Mouse (Mus musculus) thymus, postnatal 36 days (tissue): ENCODE measurements around the gene Acadvl.

Experiments used
- DNase-seq, 2 experiments: peaks; one replicate each; pipeline ENCODE4 v3.0.0; 2022; ENCODE audit warnings: mixed read lengths in 2 of 2

The Acadvl gene

DNA sequence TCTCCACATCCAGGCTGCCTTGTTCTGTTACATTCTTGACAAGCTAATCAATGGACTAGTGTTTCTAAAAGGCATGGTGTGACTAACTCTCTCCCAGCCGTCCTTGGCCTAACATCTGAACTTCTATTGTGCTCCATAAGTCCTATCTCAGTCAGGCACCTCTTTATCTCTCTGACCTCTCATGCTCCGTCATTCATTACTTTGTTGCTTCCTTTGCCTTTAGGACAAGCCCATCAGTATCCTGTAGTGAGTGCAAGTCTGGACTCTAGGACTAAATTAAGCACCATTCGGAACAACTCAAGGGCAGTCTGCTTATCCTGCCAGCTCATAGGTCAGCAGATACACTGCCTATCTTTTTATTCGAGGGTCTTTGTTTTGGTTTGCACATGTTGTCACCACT, 38.9 kb downstream of the Acadvl start:
- no peak for DNase-seq

DNA sequence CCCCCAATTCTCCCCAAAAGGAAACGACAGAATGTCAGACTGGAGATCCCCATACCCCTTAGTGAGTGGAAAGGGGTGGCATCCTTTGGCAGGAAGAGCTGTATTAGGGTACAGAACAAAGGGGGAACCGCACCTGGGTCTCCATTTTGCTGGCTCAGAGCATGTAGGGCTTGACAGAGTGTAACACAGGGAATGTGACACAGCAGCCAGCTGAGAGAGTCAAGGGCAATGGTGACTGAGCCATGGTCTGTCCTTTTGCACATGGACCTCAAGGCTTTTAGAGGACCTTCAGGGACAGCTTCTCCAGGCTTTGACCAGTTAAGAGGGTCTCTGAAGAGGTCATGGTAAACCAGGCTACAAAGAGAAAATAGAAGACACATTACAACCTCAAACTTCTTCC, 40.3 kb downstream of the Acadvl start:
- no peak for DNase-seq

DNA sequence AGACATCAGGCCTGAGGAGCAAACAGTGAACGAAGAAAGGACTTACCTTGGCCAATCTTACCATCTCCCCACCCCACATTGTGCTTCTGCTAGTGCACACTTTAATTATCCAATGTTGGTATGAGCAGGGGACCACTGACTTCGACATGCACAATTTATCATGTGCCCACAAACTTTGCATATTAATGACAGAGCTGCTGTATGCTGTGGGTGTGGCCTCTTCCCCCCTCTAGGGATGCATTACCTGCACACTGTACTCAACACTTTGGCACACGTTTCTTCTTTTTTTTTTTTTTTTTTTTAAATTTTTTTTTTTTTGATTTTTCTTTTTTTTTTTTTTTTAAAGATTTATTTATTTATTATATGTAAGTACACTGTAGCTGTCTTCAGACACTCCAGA, 44.4 kb downstream of the Acadvl start:
- no peak for DNase-seq

DNA sequence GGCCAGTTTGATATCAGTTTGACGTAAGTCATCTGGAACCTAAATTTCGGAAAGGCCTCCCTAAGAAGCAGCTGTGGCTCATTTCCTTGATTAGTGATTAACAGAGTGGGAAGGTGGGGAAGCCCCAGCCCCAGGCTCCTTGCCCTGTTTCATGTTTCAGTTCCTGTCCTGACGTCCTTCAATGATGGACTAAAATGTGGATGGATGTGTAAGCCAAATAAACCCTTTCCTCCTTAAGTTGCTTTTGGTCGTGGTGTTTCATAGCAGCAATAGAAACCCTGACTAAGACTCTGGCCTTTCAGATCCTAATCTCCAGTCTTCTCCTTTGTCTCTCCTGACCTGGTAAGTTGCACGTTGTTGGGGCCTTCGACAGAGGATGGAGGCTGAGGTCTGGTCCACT, 45.0 kb downstream of the Acadvl start:
- DNase-seq: no peak

DNA sequence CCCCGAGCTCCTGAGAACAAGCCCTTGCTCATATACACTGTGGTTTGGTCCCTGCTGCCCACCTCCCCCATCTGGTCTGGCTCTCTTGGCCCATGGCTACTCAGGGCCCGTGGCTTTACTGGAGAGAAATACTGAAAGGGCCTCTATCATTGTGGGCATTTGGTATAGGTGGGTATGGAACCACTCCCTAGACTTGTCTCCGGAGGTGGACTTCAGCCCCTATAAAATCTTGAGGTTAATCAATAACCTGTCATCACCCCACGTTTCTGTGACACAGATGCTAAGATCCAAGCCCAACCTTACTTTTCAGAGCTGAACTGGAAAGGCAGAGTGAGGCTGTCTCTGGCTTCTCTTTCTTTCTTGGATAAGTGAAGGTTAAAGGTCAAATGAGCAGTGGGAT, 46.4 kb downstream of the Acadvl start:
- no peak for DNase-seq

DNA sequence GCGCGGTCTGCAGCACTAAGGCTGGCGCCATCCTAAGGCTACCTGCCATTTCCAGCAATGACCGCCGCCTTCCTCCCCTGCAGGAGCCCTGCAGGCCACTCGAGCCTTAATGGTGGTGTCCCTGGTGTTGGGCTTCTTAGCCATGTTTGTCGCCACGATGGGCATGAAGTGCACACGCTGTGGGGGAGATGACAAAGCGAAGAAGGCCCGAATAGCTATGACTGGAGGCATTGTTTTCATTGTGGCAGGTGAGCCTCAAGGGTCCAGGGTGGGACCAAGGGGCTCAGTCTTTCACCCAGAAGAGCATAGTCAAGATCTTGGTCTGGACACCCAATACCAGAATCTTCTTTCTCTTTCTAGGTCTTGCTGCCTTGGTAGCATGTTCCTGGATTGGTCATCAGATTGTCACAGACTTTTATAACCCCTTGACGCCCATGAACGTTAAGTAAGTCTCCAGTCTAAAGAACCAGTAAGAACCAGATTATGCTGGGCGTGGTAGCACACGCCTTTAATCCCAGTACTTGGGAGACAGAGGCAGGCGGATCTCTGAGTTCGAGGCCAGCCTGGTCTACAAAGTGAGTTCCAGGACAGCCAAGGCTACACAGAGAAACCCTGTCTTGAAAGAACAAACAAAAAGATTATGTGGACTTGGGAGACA, 48.2 kb downstream of the Acadvl start:
- no peak for DNase-seq

DNA sequence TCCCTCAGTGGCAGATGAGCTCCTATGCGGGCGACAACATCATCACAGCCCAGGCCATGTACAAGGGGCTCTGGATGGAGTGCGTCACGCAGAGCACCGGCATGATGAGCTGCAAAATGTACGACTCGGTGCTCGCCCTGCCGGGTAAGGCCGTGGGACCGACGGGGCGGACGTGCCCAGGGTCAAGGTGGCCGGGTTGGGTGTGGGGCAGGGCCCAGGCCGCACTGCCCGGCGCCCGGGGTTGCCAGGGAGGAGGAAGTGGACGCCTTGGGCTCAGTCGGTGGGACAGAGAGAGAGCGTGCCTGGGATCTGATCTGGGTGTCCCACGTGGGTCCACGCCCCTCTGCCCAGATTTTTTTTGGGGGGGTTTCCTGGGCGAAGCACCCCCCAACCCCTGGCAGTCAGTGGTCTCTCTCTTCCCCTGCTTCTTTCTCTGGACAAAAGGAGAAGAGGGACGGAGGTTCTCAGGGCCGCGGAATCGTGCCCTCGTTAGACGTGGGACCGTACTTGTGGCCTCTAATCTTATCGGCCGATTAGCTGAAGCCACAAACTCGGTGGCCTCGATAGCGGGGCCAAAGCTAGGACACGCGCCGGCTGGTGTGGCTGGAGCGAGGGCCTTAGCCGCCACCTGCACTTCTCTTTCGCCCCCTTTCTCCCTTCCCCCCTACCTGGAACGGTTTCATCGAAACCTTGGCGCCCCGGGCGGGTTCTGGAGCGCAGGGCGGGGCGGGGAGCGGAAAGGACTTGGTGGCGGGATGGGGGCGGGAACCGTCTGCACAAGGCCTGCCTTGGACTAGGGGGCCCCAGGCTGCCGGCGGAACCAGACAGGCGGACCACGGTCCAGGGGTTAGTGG, 49.0 kb downstream of the Acadvl start:
- DNase-seq: no peak

DNA sequence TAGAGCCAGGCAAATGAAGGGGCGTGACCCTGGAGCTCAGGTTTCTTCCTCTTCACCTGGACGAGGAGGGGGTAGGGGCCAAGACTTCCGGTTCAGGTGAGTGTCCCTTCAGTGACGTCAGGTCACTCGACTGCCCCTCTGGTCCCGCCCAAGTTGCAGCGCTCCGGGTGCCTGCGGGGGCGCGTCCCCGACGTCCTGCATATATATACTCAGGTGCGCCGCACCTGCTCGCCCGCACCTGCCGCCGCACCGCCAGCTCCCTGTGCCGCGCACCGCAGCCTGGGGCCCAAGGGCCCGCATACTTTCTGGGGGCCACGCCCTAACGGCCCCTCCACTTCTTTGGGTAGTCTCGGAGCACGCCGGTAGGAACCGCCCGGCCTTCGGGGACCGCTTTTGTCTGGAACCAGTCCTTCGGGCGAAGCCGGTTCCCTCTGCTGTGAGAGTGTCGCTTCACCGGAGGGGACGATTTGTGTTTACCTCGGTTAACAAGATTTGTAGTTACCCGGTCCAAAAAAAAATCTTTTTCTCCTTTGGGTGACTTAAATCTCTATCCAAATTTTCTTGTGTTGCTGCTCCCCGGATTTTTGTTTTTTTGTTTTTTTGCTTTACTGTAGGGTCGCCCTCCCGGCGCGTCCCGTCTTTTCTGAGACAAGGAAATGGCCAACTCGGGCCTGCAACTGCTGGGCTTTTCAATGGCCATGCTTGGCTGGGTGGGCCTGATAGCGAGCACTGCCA, 49.8 kb downstream of the Acadvl start:
- no peak for DNase-seq

DNA sequence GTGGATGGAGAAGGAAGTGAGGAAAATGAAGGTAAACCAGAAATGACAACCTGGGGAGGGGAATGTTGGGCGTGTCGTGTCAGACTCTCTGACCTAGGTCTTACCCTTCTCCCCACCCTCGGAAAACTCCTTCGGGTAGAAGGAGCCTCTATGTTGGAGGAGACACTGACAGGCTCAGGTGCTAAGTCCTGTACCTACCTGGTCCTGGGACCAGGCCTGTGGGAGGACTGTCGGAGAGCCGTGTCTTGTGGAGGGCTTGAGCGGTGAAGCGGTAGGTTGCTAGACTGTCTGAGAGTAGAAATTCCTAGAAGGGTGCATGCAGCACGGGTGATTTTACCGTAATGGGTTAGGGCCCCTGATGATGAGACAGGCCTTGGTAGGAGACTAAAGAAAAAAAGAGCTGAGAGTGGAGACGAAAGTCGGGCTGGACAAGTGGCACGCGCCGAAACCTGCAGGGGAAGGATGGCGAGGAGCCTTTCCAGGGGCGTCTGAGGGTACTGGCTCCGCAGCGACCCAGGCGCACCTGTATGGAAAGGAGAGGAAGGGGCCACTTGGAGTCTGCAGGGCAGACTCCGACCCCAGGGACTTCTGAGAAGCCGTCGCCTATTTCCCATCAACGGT, 50.5 kb downstream of the Acadvl start, which contains the start of gene Cldn7:
Gene Cldn7 (plus strand): TSS at position 130 of the 621 bp plus-strand sequence.
- DNase-seq: no peak

DNA sequence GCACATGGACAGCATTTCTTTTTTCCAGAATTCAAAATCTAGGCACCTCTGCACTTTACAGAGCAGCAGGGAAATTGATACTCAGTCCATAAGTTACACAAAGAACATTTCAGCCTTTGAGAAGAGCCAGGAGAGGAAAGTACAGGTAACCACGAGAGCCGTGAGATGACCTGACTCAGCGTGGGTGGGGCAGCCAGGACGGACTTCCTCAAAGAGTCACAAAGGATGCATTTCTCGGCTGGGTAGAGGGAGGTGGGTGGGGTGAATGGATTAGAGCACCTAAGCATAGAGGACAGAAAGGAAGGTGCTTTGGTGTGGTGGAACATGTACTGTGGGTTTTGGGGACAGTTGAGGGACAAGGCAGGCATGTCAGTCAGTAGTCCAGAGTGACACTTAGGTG, 53.4 kb downstream of the Acadvl start:
- no peak for DNase-seq

DNA sequence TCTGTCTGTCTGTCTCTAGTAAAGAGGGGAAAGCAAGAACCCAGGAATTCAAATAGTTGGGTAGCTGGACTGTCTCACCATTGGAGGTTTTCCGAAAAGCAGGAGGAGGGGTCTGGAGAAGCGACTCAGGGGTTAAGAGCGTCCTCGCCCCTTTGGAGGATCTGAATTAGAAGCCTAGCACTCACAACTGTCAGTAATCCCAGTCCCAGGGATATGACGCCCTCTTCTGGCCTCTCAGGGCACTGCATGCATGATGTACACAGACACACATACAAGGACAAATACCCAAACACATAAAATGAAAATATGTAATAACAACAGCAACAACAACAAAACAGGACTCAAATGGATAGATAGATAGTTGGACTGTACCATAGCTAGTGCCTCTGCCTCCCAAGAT, 54.6 kb downstream of the Acadvl start:
- no peak for DNase-seq
